Mouse (Mus musculus) heart, postnatal 14 days (tissue): ENCODE measurements around the gene Sbf1. TPM values are rescaled to one million over a fixed set of nuclear protein-coding genes. Genes with fewer than 3 reads are reported as not detected.

Experiments
- DNase-seq, 2 experiments: peaks; one replicate each; pipeline ENCODE4 v3.0.0; 2021 to 2022
- intact Hi-C: fragments of 180-260 bp; cut with DNase I; formaldehyde crosslinking; loops from one replicate; pipeline ENCODE4 v1.15.1; 2025
- total RNA-seq, 2 experiments: library from RNA; stranded (reverse); gene quantifications; 2 replicates each; pipeline ENCODE4 v1.2.3; 2021

Gene Sbf1
- total RNA-seq, 2 experiments from 2014 or later, result 70.7 to 74.7 TPM

DNA sequence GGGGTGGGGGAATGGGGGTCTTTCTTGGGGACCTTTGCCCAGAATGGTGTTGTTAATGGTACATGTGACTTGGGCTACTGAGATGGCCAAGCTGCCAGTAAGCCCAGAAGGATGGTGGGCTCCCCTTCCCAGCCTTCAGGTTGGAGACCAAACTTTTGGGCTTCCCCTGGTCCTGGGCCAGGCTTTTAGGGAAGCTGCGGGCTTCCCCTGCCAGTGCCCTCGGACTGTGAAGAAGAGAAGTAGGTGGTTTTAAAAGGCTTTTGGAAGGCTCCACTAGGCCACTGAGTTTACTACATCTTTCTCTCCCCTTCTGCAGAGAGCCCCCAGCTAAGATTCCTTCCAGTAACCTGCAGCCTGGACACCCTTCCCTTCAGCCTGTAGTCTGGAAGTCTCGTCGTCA, 8.5 kb upstream of the Sbf1 start:
- DNase-seq, result no peak
- intact Hi-C loops, result no loop called here

- intact Hi-C loops, result no loop called here
- no peak for DNase-seq
Observed at GRCm38 (mm10) chr15:89322670-89323522, 7.8 kb upstream of the Sbf1 start, which contains the start of gene Adm2. Gene Adm2 (plus strand): TSS chr15:89322720.

DNA sequence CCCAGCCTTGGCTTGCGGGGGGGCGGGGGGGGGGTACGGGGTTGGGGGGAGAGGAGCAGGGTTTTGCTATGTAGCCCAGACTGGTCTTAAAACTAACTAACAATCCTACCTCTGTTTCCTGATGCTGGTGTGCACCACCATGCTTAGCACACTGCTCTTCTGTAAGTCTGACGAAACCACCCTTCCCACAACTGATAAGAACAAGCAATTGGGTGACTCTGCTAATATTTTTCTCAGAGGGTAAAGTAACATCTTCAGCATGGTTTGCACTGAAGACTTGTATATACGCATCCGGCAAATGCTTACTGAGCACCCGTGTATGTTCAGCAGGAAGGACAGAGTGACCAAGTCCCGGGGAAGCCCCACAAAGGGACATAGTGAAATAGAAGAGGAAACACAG, 6.2 kb upstream of the Sbf1 start:
- DNase-seq, result no peak

DNA sequence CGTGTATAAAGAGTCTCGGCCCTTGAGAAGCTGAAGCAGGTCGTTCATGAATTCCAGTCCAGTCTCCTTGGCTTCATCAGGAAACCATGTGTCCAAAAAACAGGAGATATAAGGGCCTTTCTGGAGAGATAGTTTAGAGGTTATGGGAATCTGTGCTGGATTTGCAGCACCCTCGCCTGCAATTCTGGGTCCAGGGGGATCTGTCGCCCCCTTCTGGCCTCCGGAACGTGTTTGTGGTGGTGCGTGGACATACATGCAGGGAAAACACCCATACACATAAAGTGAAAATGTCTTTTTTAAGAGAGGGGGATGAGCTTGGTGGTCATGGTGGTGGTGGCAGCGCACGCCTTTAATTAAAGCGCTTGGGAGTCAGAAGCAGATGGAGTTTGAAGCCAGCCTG, 1.0 kb upstream of the Sbf1 start:
- no peak for DNase-seq
- intact Hi-C loops, result loop anchor here (5.0 kb wide), 1 partner anchor 56 kb away; the partner anchor contains the start of gene Sco2

More for the DNA sequence above, 6.2 kb upstream of the Sbf1 start:
- intact Hi-C loops, result no loop called here

- intact Hi-C loops, result loop anchor here (2.0 to 5.0 kb wide), 2 partner anchors 40 to 58 kb away; partner anchors contain the start of genes Lmf2, Ncaph2 and Sco2
- peak; percentile 35 for DNase-seq
Observed at GRCm38 (mm10) chr15:89314511-89315189, 461 bp downstream of the Sbf1 start.

DNA sequence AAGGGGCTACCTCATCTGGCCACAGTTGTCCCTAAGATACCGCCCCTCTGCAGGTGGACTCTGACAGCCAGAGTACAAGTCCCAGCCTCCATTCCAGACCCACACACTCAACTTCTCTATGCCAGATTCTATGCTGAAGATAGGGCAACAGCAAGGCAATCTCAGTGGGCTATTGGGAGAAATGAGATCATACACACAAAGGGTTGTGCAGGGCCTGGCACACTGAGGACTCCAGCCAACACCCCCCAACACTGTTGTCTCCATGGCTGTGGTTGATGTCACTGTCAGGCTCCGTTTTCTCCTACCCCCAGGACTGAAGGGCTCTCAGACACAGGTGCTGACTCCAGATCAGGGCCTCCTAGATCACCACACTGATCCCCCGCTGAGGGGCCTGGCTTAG, 1.0 kb downstream of the Sbf1 start:
- intact Hi-C loops, result loop anchor here (2.0 kb wide), 1 partner anchor 41 kb away; the partner anchor contains the start of genes Lmf2 and Ncaph2
- no peak for DNase-seq

DNA sequence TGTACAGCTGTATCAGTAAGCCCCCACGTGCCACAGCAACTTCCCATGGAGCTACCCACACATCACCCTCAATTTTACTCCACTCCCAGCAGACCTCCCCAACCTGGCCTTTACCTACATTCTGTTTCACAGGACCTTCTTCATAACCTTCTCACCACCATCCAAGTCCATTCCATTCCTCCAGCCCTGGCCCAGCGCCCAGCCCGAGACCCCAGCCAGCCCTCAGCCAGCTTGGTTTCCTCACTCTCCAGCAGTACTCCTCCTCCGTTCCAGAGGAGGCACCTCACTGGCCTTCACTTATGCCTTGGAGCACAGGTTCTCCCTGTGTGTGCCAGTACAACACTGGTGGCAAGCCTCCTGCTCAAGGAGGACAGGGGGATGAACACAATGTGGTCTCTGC, 1.8 kb downstream of the Sbf1 start:
- intact Hi-C loops, result no loop called here

GRCm38 (mm10) chr15:89309962-89310498, 5.1 kb downstream of the Sbf1 start:
- no peak for DNase-seq
- intact Hi-C loops, result no loop called here

More for the DNA sequence above, 1.8 kb downstream of the Sbf1 start:
- DNase-seq, result no peak

GRCm38 (mm10) chr15:89308406-89309139, 6.5 kb downstream of the Sbf1 start:
- intact Hi-C loops, result no loop called here
- DNase-seq, result no peak

DNA sequence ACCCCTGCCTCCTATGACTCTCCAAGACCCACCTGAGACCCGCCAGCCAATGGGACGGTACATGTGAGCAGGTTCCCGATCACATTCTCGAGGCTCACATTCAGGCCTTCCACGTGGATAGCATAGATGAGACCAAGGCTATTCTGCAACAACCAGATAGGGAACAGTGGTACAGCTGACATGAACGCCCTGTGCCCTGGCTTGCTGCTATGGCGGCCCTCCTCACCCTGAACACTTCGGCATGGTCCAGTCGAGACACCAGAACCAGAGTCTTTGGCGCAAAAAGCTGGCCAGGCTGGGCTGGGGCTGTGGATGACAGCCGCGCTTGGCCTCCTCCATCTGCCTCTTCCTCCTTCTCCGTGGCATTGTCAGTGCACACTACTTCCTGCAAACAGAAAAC, 7.7 kb downstream of the Sbf1 start:
- intact Hi-C loops, result no loop called here
- no peak for DNase-seq

DNA sequence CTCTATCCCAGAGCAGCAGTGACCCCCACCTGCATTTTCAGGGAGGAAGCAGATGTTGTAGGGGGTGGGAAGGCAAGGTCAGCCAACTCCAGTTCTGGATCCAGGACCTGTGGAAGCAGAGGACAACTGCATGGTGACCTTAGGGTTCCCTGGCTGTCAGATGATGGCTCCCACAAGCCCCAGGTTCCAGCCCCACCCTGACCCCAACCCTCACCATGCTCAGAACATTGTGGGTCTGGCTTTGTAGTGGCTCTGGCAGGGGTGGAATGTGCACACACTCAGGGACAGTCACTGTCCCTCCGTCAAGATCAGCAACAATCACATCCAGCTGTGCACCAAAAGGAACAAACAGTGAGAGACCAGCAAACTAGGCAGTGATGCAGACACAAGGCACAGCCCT, 9.1 kb downstream of the Sbf1 start:
- intact Hi-C loops, result no loop called here
- DNase-seq, result no peak

DNA sequence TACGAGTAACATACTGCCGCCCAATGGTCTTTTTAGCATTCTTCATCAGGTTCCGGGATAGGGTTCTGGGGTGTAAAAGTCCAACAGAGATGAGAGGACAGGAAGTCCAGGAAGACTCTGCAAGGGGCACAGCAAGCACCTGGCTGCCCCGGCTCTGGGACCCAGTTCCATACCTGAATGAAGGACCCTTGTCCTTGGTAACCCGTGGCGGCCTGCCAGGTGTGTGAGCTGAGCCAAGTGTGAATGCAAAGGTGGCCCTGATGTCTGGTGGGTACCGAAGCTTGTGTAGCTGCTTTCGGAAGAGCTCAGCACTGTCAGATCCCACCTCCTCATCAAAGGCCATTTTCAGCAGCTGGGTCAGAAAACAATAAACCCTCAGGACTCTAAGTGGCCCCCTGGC, 14.5 kb downstream of the Sbf1 start:
- DNase-seq, result no peak
- intact Hi-C loops, result no loop called here

DNA sequence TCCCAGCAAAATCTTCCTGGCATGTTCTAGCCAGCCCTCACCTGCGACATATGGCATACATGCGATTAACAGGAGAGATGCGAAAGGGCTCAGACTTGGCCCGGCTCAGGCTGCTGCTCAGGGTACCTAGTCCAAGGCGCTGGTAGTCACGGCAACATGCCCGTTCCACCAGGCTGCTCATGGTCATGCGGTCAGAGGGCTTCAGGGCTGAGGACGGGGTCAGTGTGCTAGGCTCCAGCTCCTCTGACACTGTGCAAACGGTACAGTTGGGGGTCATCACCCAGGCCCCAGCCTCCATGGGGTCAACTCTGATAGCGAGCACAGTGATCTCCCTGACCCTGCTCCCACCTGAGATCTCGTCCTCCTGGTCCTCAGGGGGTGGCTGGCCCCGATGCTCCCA, 14.9 kb downstream of the Sbf1 start:
- intact Hi-C loops, result no loop called here
- no peak for DNase-seq

DNA sequence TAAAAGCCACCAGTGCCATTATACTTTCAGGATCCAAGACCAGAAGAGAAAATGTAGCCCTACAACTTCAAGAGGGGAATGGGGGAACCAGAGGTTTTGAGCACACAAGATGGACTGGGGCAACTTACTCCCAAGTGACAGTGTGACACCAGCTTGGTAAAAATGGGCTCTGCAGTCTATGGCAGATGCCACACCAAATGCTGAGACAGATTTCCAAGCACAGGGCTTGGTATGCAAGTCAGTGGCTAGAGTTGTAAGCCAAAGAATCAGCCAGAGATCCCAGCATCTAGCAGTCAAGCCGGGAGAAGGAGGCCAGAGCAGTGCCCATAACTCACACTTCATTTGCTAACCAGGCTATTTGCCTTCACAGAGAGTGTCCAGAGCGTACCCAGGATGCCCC, 17.4 kb downstream of the Sbf1 start:
- DNase-seq, result no peak
- intact Hi-C loops, result no loop called here

- intact Hi-C loops, result no loop called here
Observed at GRCm38 (mm10) chr15:89296465-89296864, 18.6 kb downstream of the Sbf1 start.

DNA sequence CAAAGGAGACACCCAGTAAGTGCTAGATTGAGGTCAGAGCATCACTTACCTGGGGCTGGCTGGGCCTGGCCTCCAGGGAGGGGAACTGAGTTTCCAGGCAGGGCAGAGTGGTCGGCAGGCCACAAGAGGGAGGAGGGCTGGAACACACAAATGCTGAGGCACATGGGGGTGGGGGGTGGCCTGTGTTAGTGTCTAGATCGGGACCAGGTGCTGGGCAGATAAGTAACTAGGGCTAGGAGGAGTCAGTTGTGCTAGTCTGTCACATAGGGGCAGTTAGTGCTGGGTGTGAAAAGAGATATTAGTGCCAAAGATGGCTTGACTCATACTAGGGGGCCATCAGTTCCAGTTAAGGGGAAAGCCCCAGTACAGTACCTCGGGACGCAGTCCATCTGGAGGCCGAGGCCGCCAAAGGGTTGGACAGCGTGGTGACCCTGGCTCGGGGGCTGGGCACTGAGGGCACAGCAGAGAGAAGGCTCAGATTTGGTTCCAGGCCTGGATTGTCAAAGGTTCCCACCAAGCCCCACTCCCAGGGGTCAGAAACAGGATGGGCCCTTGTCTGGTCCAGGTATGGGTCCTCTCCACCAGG, 19.4 kb downstream of the Sbf1 start:
- intact Hi-C loops, result no loop called here
- no peak for DNase-seq

More at GRCm38 (mm10) chr15:89296465-89296864, 18.6 kb downstream of the Sbf1 start:
- peak; percentile 52 to 59 for DNase-seq

DNA sequence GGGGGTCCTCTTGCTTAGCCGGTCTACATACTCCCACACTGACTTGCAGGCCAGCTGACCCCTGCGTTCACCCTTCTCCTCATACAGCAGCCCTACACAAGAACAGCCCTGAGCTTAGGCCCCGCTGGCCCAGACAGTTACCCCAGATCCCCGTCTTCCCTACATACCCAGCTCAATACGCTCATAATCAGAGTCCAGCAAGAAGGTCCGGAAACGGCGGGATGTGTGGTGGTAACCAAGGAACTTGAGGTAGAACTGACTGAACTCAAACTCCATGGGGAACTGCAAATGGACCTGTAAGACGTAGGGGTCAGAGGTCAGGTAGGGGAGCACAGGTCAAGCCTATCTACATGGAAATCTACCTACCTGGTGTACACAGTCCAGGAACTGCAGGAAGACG, 21.3 kb downstream of the Sbf1 start:
- intact Hi-C loops, result no loop called here
- DNase-seq, result no peak

DNA sequence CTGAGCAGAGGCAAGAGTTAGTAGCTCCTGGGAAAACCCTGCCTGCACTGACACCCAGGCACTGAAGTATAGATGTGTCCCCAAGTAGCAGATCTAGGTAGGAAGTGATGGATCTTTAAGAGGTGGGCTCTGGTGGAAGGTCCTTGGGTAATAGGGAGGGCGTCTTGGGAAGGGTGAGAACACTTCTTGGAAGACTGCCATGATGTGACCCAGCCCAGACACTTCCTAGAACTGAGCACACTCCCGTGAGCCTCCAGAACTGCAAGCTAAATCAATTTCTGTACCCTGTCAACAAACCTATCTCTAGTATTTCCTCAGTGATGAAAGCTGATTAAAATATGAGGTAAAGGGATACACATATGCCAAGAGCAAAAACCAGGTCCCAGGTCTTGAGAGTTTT, 22.3 kb downstream of the Sbf1 start:
- DNase-seq, result no peak
- intact Hi-C loops, result no loop called here

DNA sequence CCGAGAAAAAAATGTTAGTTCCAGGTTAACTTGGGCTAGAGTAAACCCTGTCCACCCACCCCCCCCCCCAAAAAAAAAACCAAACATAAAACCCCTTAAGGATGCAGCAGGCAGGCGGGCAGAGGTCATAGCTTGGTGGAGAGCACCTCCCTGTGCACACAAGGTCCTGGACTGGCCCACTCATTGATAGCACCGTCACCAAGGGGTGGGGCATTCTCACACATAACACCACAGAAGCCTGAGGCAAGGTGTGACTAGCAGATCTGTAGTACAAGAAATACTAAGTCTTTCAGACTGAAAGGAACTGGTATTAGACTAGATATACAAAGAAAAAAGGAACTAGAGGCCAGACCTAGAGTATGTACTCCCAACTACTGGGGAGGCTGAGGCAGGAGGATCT, 23.6 kb downstream of the Sbf1 start:
- DNase-seq, result no peak
- intact Hi-C loops, result no loop called here

DNA sequence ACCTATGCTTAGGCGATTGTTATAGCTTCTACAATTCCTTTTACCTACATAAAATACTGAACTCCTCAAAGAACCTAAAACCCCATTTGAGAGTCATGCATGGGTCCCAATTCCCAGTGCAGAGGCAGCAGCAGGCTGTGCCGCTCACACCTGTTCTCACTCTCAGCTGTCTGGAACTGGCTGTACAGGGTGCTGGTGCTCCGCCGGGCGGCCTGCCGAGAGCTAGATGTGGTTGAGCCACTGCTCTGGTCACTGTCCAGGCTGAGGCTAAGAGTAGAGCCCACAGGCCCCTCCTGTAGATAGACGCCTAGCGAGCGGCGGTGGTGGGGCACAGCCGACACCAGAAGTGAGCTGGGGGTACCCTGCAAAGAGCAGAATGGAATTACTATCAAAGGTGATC, 25.7 kb downstream of the Sbf1 start:
- intact Hi-C loops, result no loop called here
- DNase-seq, result no peak
